Mouse (Mus musculus) testis, postnatal 14 days (tissue): ENCODE measurements around the gene Zc2hc1c.

Experiments
- DNase-seq: peaks from one replicate; pipeline ENCODE4 v3.0.0; 2021; ENCODE audit warnings: low spot score

Gene Zc2hc1c

GRCm38 (mm10) chr12:85284331-85284730 is 4.1 kb upstream of the Zc2hc1c start:
- no peak for DNase-seq

GRCm38 (mm10) chr12:85284996-85285395 is 3.4 kb upstream of the Zc2hc1c start:
- DNase-seq, result no peak

GRCm38 (mm10) chr12:85286941-85287340 is 1.4 kb upstream of the Zc2hc1c start:
- DNase-seq, result no peak

- peak; percentile 55 for DNase-seq
Observed at GRCm38 (mm10) chr12:85287809-85288485, 444 bp upstream of the Zc2hc1c start, which contains the start of gene Acyp1. Gene Acyp1, minus strand, starts transcription at chr12:85288438.

- DNase-seq, result peak; percentile 49
Observed at GRCm38 (mm10) chr12:85289157-85290000, 988 bp downstream of the Zc2hc1c start.

GRCm38 (mm10) chr12:85290633-85291032 is 2.2 kb downstream of the Zc2hc1c start:
- no peak for DNase-seq

- DNase-seq, result no peak
Observed at GRCm38 (mm10) chr12:85291541-85291940, 3.1 kb downstream of the Zc2hc1c start.

- DNase-seq, result no peak
Observed at GRCm38 (mm10) chr12:85292288-85292687, 3.9 kb downstream of the Zc2hc1c start.

- DNase-seq, result no peak
Observed at GRCm38 (mm10) chr12:85292906-85293305, 4.5 kb downstream of the Zc2hc1c start.

GRCm38 (mm10) chr12:85295506-85295905 is 7.1 kb downstream of the Zc2hc1c start:
- DNase-seq, result no peak

- no peak for DNase-seq
Observed at GRCm38 (mm10) chr12:85296915-85297314, 8.5 kb downstream of the Zc2hc1c start.

- DNase-seq, result no peak
Observed at GRCm38 (mm10) chr12:85297345-85297997, 9.1 kb downstream of the Zc2hc1c start.

GRCm38 (mm10) chr12:85298127-85298834 is 9.9 kb downstream of the Zc2hc1c start:
- no peak for DNase-seq

GRCm38 (mm10) chr12:85298835-85299180 is 10.4 kb downstream of the Zc2hc1c start:
- DNase-seq, result no peak

- DNase-seq, result no peak
Observed at GRCm38 (mm10) chr12:85303256-85303655, 14.9 kb downstream of the Zc2hc1c start.

GRCm38 (mm10) chr12:85304725-85305124 is 16.3 kb downstream of the Zc2hc1c start:
- no peak for DNase-seq

GRCm38 (mm10) chr12:85305247-85305892 is 17.0 kb downstream of the Zc2hc1c start:
- DNase-seq, result peak; percentile 64

GRCm38 (mm10) chr12:85308651-85309050 is 20.3 kb downstream of the Zc2hc1c start:
- no peak for DNase-seq

GRCm38 (mm10) chr12:85330153-85330552 is 41.8 kb downstream of the Zc2hc1c start:
- no peak for DNase-seq

- DNase-seq, result no peak
Observed at GRCm38 (mm10) chr12:85337567-85338311, 49.3 kb downstream of the Zc2hc1c start.

- no peak for DNase-seq
Observed at GRCm38 (mm10) chr12:85338815-85339214, 50.4 kb downstream of the Zc2hc1c start.
